Mouse (Mus musculus) hindbrain, embryonic 14.5 days (tissue): ENCODE measurements around the gene Cul1. TPM values are rescaled to one million over a fixed set of nuclear protein-coding genes. Genes with fewer than 3 reads are reported as not detected.

Source experiments
- ATAC-seq: fragments of 200-750 bp; cut with Nextera tagmentation; 2 replicates; pipeline ENCODE4 v1.8.0; 2017; ENCODE audit warnings: moderate number of reproducible peaks, mild to moderate bottlenecking, moderate TSS enrichment, moderate library complexity; ENCODE audit not compliant: low FRiP score
- DNase-seq: peaks from one replicate; pipeline ENCODE4 v3.0.0-alpha.2; 2015; ENCODE audit warnings: low spot score
- H3K27ac ChIP-seq: fragments of 300-500 bp; sonication (generic); 2 replicates; pipeline ENCODE4 v1.5.1; 2014; ENCODE audit warnings: mild to moderate bottlenecking, moderate library complexity
- H3K27me3 ChIP-seq: fragments of 300-500 bp; sonication (generic); 2 replicates; pipeline ENCODE4 v1.6.1; 2014; ENCODE audit warnings: mild to moderate bottlenecking, low read length, mixed read lengths; ENCODE audit not compliant: control insufficient read depth, insufficient read depth
- H3K36me3 ChIP-seq: fragments of 300-500 bp; sonication (generic); replicated peaks from 2 replicates; pipeline ENCODE4 v1.6.1; 2014; ENCODE audit not compliant: control insufficient read depth, insufficient read depth
- H3K4me1 ChIP-seq: fragments of 300-500 bp; sonication (generic); replicated peaks from 2 replicates; pipeline ENCODE4 v1.6.1; 2014; ENCODE audit warnings: antibody characterized with exemption, low read length, mixed read lengths; ENCODE audit not compliant: control insufficient read depth, insufficient read depth
- H3K4me2 ChIP-seq: fragments of 300-500 bp; sonication (generic); replicated peaks from 2 replicates; pipeline ENCODE4 v1.6.1; 2014; ENCODE audit warnings: mild to moderate bottlenecking, moderate library complexity
- H3K4me3 ChIP-seq: fragments of 300-500 bp; sonication (generic); replicated peaks from 2 replicates; pipeline ENCODE4 v1.5.1; 2014; ENCODE audit warnings: mild to moderate bottlenecking, low read length
- H3K9ac ChIP-seq: fragments of 300-500 bp; sonication (generic); 2 replicates; pipeline ENCODE4 v1.6.1; 2014
- H3K9me3 ChIP-seq: fragments of 300-500 bp; sonication (generic); 2 replicates; pipeline ENCODE4 v1.6.1; 2016; ENCODE audit warnings: low read length; ENCODE audit not compliant: control insufficient read depth
- WGBS: fragments of 180-500 bp; shearing (Covaris S2); extraction: QIAGEN DNeasy Blood & Tissue Kit; methylation state at CpG from one replicate; pipeline ENCODE4 v1.1.7; 2014; 5-methylcytosine and 5-hydroxymethylcytosine counted together
- polyA plus RNA-seq: library from polyadenylated mRNA; unstranded; fragments of >200 nt; fragmentation: Nextera tagmentation; extraction: Ambion mirVana; gene quantifications from 2 replicates; pipeline ENCODE4 v1.2.1, GENCODE M21; 2014

The Cul1 gene
- polyA plus RNA-seq, 1 experiment from 2014 or later = 127 TPM

GRCm38 (mm10) chr6:47527129-47527528 is 73.9 kb downstream of the Cul1 start:
- DNase-seq (no peak), ATAC-seq (no peak)
- Histone ChIP-seq H3K4me2 (no peak overlapping the region), H3K27me3 (no peaks in the 10 kb centered on the region), H3K36me3 (peaks cover 97% of the 10 kb centered on the region), H3K4me1 (no peaks in the 10 kb centered on the region), H3K9me3 (no peaks in the 10 kb centered on the region), H3K9ac (no peak overlapping the region), H3K4me3 (no peak overlapping the region), H3K27ac (0 out of 2 replicates have a peak overlapping the region, but pooled peaks have one; percentile 38)
- WGBS = 81% methylated on average over 2 of the region's 2 CpGs

DNA sequence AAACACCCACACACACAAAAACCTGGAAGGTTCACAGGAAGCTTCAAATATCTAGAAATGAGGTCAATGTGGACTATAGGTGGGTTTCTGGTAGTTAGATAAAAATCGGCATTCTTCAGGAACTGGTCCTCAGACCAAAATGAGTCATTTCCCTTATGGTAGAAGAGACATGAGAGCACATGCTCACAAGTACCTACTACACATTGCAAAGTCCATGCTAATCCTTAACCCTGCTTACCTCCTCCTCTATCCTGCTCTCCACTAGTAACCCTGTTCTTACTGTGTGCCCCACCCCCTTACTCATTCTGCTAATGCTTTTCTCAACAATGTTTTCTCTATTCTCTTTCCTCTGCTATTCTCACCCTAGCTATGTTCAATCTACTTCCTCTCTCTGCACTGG is 74.5 kb downstream of the Cul1 start:
- no peak for ATAC-seq
- peaks cover 98% of the 10 kb centered on the region for H3K36me3 ChIP-seq
- no peaks in the 10 kb centered on the region for H3K4me1 ChIP-seq

GRCm38 (mm10) chr6:47532547-47532946 is 79.3 kb downstream of the Cul1 start:
- DNase-seq (no peak), ATAC-seq (no peak)
- Histone ChIP-seq H3K9me3 (no peaks in the 10 kb centered on the region), H3K9ac (no peak overlapping the region), H3K27me3 (no peaks in the 10 kb centered on the region), H3K36me3 (peaks cover 93% of the 10 kb centered on the region), H3K4me2 (no peak overlapping the region), H3K4me3 (no peak overlapping the region), H3K27ac (no peak overlapping the region), H3K4me1 (no peaks in the 10 kb centered on the region)
- WGBS = 82% methylated on average over 1 of the region's 1 CpGs

More for the DNA sequence above, 74.5 kb downstream of the Cul1 start:
- WGBS = 84% methylated on average over 1 of the region's 1 CpGs
- H3K27me3 ChIP-seq = no peaks in the 10 kb centered on the region
- no peak overlapping the region for H3K9ac ChIP-seq
- no peaks in the 10 kb centered on the region for H3K9me3 ChIP-seq
- no peak overlapping the region for H3K27ac ChIP-seq
- H3K4me3 ChIP-seq = no peak overlapping the region
- no peak for DNase-seq
- H3K4me2 ChIP-seq = no peak overlapping the region

- Histone ChIP-seq H3K4me2 (no peak overlapping the region), H3K4me3 (no peak overlapping the region), H3K36me3 (peaks cover 71% of the 10 kb centered on the region), H3K9ac (no peak overlapping the region), H3K9me3 (no peaks in the 10 kb centered on the region), H3K4me1 (no peaks in the 10 kb centered on the region), H3K27me3 (no peaks in the 10 kb centered on the region), H3K27ac (no peak overlapping the region)
- ATAC-seq = no peak
- no peak for DNase-seq
- WGBS = 91% methylated on average over 5 of the region's 5 CpGs
Measured at GRCm38 (mm10) chr6:47535333-47535732, 82.1 kb downstream of the Cul1 start.

GRCm38 (mm10) chr6:47552280-47552679 is 99.1 kb downstream of the Cul1 start:
- H3K27me3 ChIP-seq = no peaks in the 10 kb centered on the region
- DNase-seq (no peak), ATAC-seq (no peak)
- no peaks in the 10 kb centered on the region for H3K4me1 ChIP-seq
- no peak overlapping the region for H3K4me2 ChIP-seq
- 97% methylated on average over 4 of the region's 4 CpGs for WGBS
- no peak overlapping the region for H3K4me3 ChIP-seq
- H3K36me3 ChIP-seq = peaks cover 89% of the 10 kb centered on the region
- no peak overlapping the region for H3K9ac ChIP-seq
- no peaks in the 10 kb centered on the region for H3K9me3 ChIP-seq
- no peak overlapping the region for H3K27ac ChIP-seq

DNA sequence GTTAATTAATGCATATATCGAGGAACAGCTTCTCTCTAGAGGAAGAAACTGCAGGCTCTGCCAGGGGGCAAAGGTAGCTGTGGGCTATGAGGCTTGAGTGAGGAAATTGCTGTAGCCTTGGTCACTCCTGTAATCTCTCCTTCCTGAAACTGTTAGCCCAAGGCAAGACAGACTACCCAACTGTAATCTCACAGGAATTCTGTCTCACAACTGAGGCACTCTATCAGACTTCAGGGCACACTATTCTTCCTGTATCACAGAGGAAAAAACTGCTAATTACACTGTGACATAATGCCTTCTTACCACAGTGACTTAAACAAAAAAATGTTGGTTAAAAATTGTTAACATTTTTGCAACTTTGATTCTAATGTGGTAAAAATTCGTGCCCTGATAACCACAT is 106.1 kb downstream of the Cul1 start:
- peaks cover 75% of the 10 kb centered on the region for H3K36me3 ChIP-seq

GRCm38 (mm10) chr6:47560407-47560806 is 107.2 kb downstream of the Cul1 start:
- H3K4me1 ChIP-seq = no peaks in the 10 kb centered on the region
- ATAC-seq (no peak), DNase-seq (no peak)
- H3K36me3 ChIP-seq = peaks cover 69% of the 10 kb centered on the region
- no peak overlapping the region for H3K4me3 ChIP-seq
- H3K27me3 ChIP-seq = no peaks in the 10 kb centered on the region
- H3K9ac ChIP-seq = no peak overlapping the region
- H3K4me2 ChIP-seq = no peak overlapping the region
- H3K9me3 ChIP-seq = no peaks in the 10 kb centered on the region
- no peak overlapping the region for H3K27ac ChIP-seq

More for the DNA sequence above, 106.1 kb downstream of the Cul1 start:
- Histone ChIP-seq H3K4me2 (no peak overlapping the region), H3K27me3 (no peaks in the 10 kb centered on the region), H3K4me1 (no peaks in the 10 kb centered on the region), H3K4me3 (no peak overlapping the region), H3K9me3 (no peaks in the 10 kb centered on the region), H3K9ac (no peak overlapping the region), H3K27ac (no peak overlapping the region)
- no peak for ATAC-seq
- DNase-seq = no peak
- 79% methylated on average over 2 of the region's 2 CpGs for WGBS

DNA sequence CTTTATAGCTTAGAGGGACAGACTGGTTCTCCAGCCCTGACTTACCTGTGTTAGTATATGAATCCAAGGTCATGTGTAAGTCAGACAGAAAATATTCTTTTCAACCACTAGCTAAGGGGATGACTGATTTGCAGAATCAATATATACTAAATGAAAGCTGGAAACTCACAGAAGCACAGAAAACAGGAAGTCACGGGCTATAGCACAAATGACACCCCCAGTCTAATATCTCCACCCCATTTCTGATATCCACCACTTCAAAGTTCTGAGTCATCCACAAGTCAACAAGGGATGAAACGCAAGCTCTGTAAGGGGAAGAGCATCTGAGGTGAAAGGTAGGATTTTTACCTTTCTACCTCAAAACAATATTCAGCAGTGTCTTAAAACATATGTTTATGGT is 107.6 kb downstream of the Cul1 start:
- no peaks in the 10 kb centered on the region for H3K27me3 ChIP-seq
- no peaks in the 10 kb centered on the region for H3K4me1 ChIP-seq
- H3K9me3 ChIP-seq = no peaks in the 10 kb centered on the region
- H3K4me3 ChIP-seq = no peak overlapping the region
- DNase-seq = no peak
- no peak for ATAC-seq
- WGBS = 97% methylated on average over 2 of the region's 2 CpGs
- no peak overlapping the region for H3K4me2 ChIP-seq
- H3K36me3 ChIP-seq = peaks cover 68% of the 10 kb centered on the region
- H3K27ac ChIP-seq = no peak overlapping the region
- no peak overlapping the region for H3K9ac ChIP-seq

DNA sequence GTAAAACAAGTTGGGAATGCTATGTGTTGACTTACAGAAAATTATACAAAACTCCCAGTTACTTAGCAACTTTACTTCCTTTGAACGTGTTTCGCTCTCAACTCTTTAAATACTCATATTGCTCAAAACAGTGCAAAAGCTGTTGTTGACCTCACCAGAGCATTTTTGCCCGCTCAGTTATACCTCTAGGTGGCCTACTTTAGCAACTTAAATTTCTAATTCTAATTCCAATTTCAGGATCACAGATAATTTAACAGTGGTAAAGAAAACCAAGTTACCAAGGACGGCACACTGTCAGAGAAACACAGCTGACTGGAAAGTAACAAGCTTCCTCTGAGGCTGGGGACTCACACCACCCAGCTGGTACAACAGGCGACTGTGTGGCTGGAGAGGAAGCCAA is 108.2 kb downstream of the Cul1 start:
- Histone ChIP-seq H3K36me3 (peaks cover 65% of the 10 kb centered on the region), H3K27me3 (no peaks in the 10 kb centered on the region), H3K27ac (no peak overlapping the region), H3K4me1 (no peaks in the 10 kb centered on the region), H3K9ac (no peak overlapping the region), H3K9me3 (no peaks in the 10 kb centered on the region), H3K4me2 (no peak overlapping the region), H3K4me3 (no peak overlapping the region)
- DNase-seq (no peak), ATAC-seq (no peak)
- 89% methylated on average over 5 of the region's 5 CpGs for WGBS

DNA sequence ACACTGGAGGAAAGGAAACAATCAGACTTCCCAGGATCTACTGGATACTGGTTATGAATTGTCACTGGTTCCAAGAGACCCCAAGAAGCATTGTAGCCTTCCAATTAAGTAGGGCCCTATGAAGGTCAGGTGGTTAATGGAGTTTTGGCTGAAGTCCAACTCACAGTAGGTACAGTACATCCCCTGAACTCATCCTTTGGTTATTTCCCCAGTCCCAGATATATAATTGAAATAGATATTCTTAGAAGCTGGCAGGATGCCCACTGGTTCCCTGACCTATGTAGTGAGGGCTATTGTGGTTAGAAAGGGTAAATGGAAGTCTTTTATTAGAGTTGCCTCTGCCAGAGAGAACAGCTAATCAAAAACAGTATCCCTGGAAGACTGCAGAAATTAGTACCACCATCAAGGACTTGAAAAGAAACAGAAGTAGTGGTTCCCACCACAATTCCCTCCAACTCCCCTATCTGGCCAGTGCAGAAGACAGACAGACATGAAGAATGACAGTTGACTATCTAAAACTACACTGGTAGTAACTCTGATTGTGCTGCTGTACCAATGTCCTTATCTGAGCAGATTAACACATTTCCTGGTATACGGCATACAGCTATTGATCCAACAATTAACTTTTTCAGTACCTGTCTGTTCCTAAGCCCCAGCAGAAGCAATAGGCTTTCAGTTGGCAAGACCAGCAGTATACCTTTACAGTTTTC is 112.3 kb downstream of the Cul1 start:
- Histone ChIP-seq H3K4me3 (no peak overlapping the region), H3K9me3 (no peaks in the 10 kb centered on the region), H3K4me1 (no peaks in the 10 kb centered on the region), H3K36me3 (peaks cover 72% of the 10 kb centered on the region), H3K27me3 (no peaks in the 10 kb centered on the region), H3K27ac (no peak overlapping the region), H3K9ac (no peak overlapping the region), H3K4me2 (no peak overlapping the region)
- DNase-seq = peak; percentile 27
- ATAC-seq = no peak
- WGBS = 90% methylated on average over 1 of the region's 1 CpGs
